Mouse (Mus musculus): ENCODE data around the gene Tbx2.
A peak's percentile ranks its signal among the peaks of the same experiment; 100 is the strongest.

Tbx2 gene

GRCm38 (mm10) chr11:85889056-85889729 lies 56.8 kb downstream of the Tbx2 start:
- no peak for DNase-seq

- DNase-seq, result peak in 1 of 2 experiments; percentile 11
These were observed 57.6 kb downstream of the Tbx2 start for GRCm38 (mm10) chr11:85889730-85890562.

GRCm38 (mm10) chr11:85890563-85890845 lies 58.2 kb downstream of the Tbx2 start:
- no peak for DNase-seq

GRCm38 (mm10) chr11:85891010-85891691 lies 58.8 kb downstream of the Tbx2 start:
- DNase-seq, result no peak
